Mouse (Mus musculus) heart, embryonic 14.5 days (tissue): ENCODE data around the gene Mid1. TPM values are rescaled to one million over a fixed set of nuclear protein-coding genes. Genes with fewer than 3 reads are reported as not detected.

Experiments
- ATAC-seq: fragments of 200-750 bp; cut with Nextera tagmentation; 2 replicates; pipeline ENCODE4 v1.8.0; 2017; ENCODE audit warnings: low read depth, moderate TSS enrichment; ENCODE audit not compliant: insufficient number of reproducible peaks, insufficient read depth, low FRiP score
- H3K27ac ChIP-seq, 2 experiments: fragments of 200-500 bp in 1 of 2; fragments of 300-500 bp in 1 of 2; sonication (generic) in 1 of 2; replicated peaks in 1 of 2; 2 replicates each; pipeline ENCODE4 v1.5.1; 2012 to 2014; ENCODE audit warnings: low read depth in 2 of 2, low read length in 2 of 2, control low read depth in 1 of 2, mild to moderate bottlenecking in 1 of 2, mixed read lengths in 1 of 2; ENCODE audit not compliant: control insufficient read depth in 1 of 2, insufficient read depth in 1 of 2
- H3K27me3 ChIP-seq: fragments of 300-500 bp; sonication (generic); 2 replicates; pipeline ENCODE4 v1.6.1; 2014; ENCODE audit warnings: mild to moderate bottlenecking, low read length, control low read depth; ENCODE audit not compliant: control insufficient read depth, insufficient read depth
- H3K36me3 ChIP-seq: fragments of 300-500 bp; sonication (generic); 2 replicates; pipeline ENCODE4 v1.6.1; 2014; ENCODE audit warnings: mild to moderate bottlenecking, control low read depth, low read length, mixed read lengths; ENCODE audit not compliant: control insufficient read depth, insufficient read depth
- H3K4me1 ChIP-seq, 2 experiments: fragments of 200-500 bp in 1 of 2; fragments of 300-500 bp in 1 of 2; sonication (generic) in 1 of 2; 2 replicates each; pipeline ENCODE4 v1.6.1; 2012 to 2014; ENCODE audit warnings: low read length in 2 of 2, control low read depth in 1 of 2, mixed read lengths in 1 of 2; ENCODE audit not compliant: control insufficient read depth in 2 of 2, insufficient read depth in 2 of 2
- H3K4me2 ChIP-seq: fragments of 300-500 bp; sonication (generic); 2 replicates; pipeline ENCODE4 v1.6.1; 2014; ENCODE audit warnings: mild to moderate bottlenecking, low read length
- H3K4me3 ChIP-seq, 2 experiments: fragments of 200-500 bp in 1 of 2; fragments of 300-500 bp in 1 of 2; sonication (generic) in 1 of 2; 2 replicates each; pipeline ENCODE4 v1.5.1; 2012 to 2014; ENCODE audit warnings: low read length in 2 of 2, mild to moderate bottlenecking in 2 of 2, control low read depth in 1 of 2, low read depth in 1 of 2, moderate library complexity in 1 of 2; ENCODE audit not compliant: control insufficient read depth in 1 of 2, insufficient read depth in 1 of 2
- H3K9ac ChIP-seq: fragments of 300-500 bp; sonication (generic); 2 replicates; pipeline ENCODE4 v1.6.1; 2014; ENCODE audit warnings: mild to moderate bottlenecking, low read length
- H3K9me3 ChIP-seq: fragments of 300-500 bp; sonication (generic); 2 replicates; pipeline ENCODE4 v1.6.1; 2016; ENCODE audit warnings: low read length, control low read depth; ENCODE audit not compliant: control insufficient read depth
- WGBS: fragments of 180-500 bp; shearing (Covaris S2); extraction: QIAGEN DNeasy Blood & Tissue Kit; methylation state at CpG from one replicate; pipeline ENCODE4 v1.1.7; 2014; 5-methylcytosine and 5-hydroxymethylcytosine counted together
- polyA plus RNA-seq: library from polyadenylated mRNA; unstranded; fragments of >200 nt; fragmentation: Nextera tagmentation; extraction: Ambion mirVana; gene quantifications from 2 replicates; pipeline ENCODE4 v1.2.1, GENCODE M21; 2014

Gene Mid1
- polyA plus RNA-seq, 1 experiment from 2014 or later, result 8.1 TPM

GRCm38 (mm10) chrX:169892100-169892499, 207.1 kb downstream of the Mid1 start:
- H3K9ac ChIP-seq, result no peak overlapping the region
- no peaks in the 10 kb centered on the region for H3K27me3 ChIP-seq
- no peak overlapping the region for H3K4me2 ChIP-seq
- no peak overlapping the region for H3K27ac ChIP-seq
- no peak for ATAC-seq
- no peaks in the 10 kb centered on the region for H3K4me1 ChIP-seq
- no peaks in the 10 kb centered on the region for H3K36me3 ChIP-seq
- no peak overlapping the region for H3K4me3 ChIP-seq
- no peaks in the 10 kb centered on the region for H3K9me3 ChIP-seq

DNA sequence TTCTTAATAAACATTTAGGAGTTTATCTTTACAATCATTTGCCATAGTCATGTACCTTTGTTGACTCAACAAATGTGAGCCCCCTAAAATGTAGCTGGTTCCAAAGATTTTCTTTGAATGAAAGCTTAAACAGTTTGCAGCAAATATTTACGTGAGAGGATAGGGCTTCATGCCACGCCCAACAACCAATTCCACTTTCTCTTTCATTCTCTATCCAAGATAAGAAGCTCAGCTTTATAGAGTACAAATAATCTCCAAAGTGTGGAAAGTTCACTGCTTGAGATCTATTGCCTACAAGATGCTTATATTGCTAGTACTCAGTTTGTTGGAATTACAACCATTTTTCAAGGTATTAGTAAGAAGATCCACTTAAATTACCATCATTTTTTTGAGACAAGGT, 207.6 kb downstream of the Mid1 start:
- 66% methylated on average over 2 of the region's 2 CpGs for WGBS
- no peak for ATAC-seq
- H3K27ac ChIP-seq, result no peak overlapping the region
- H3K4me2 ChIP-seq, result no peak overlapping the region
- no peak overlapping the region for H3K4me3 ChIP-seq
- no peak overlapping the region for H3K9ac ChIP-seq
- no peaks in the 10 kb centered on the region for H3K27me3 ChIP-seq
- no peaks in the 10 kb centered on the region for H3K4me1 ChIP-seq
- H3K9me3 ChIP-seq, result no peaks in the 10 kb centered on the region
- no peaks in the 10 kb centered on the region for H3K36me3 ChIP-seq

DNA sequence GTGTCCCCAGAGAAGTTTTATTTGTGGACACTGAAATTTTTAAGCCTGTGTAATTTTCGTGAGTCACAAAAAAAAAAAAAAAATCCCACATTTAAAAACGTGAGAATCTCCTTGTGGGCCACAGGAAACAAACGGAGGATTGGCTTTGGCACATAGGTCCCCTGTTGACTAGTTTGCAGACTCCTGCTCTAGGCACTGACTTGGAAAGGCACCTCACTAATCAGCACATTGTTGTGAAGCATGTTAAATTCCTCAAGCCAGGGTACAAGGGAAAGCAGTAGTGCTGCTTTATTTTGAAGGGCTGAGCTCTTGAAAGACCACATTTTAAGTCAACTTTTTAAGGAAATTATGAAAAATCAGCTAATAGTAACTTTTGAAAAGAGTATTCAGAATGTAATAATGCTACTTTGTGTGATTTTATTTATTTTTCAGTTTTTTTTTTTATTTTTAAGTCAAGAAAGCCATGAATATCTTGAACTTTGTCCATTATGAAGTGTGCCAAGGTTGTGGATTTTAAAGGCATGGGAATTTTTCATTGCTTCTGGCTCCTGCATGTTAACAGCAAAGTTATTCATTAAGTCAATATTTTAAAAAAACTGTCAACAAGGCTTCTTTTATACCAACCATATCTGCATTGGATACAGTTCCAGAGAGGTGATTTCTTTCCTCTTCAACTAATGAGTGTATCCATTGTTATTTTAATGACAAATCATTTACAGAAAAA, 214.4 kb downstream of the Mid1 start:
- no peak overlapping the region for H3K4me3 ChIP-seq
- H3K27me3 ChIP-seq, result no peaks in the 10 kb centered on the region
- peak overlapping the region; percentile 21; the same call in 1 of the 2 replicates for H3K4me2 ChIP-seq
- 16% methylated on average over 3 of the region's 3 CpGs for WGBS
- no peaks in the 10 kb centered on the region for H3K36me3 ChIP-seq
- ATAC-seq, result no peak
- H3K9ac ChIP-seq, result 0 out of 2 replicates have a peak overlapping the region, but pooled peaks have one; percentile 25
- no peaks in the 10 kb centered on the region for H3K9me3 ChIP-seq
- peak overlapping the region; percentile 50 to 62; a peak in 2 of 4 replicates for H3K27ac ChIP-seq
- no peaks in the 10 kb centered on the region for H3K4me1 ChIP-seq

- Histone ChIP-seq H3K4me1 (peaks cover 3 to 6% of the 10 kb centered on the region in 2 experiments; a peak in 3 of 4 replicates), H3K36me3 (no peaks in the 10 kb centered on the region), H3K27me3 (no peaks in the 10 kb centered on the region), H3K4me2 (no peak overlapping the region), H3K9me3 (no peaks in the 10 kb centered on the region), H3K27ac (no peak overlapping the region), H3K4me3 (no peak overlapping the region), H3K9ac (no peak overlapping the region)
- no peak for ATAC-seq
These were observed 217.9 kb downstream of the Mid1 start for GRCm38 (mm10) chrX:169902860-169903259.

DNA sequence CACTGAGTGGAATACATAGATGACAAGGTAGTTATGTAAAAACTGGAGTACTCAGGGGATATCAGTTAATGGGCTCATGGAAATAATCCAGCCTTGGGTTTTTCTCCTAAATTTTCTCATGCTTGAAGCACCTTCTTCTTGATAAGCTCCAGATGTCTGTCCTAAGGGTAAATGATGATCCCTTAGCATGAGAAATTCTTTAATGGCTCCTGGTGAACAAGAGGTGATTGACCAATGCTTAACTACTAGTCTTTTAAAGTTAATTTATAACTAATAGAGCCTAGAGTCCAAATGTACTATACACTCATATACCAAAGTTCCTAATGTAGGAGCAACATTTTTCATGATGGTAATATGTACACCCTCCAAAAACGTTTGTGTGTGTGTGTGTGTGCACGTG, 218.7 kb downstream of the Mid1 start:
- no peak overlapping the region for H3K4me2 ChIP-seq
- peaks cover 3 to 6% of the 10 kb centered on the region in 2 experiments; a peak in 3 of 4 replicates for H3K4me1 ChIP-seq
- H3K27ac ChIP-seq, result no peak overlapping the region
- no peaks in the 10 kb centered on the region for H3K36me3 ChIP-seq
- H3K4me3 ChIP-seq, result no peak overlapping the region
- WGBS, result 61% methylated on average over 2 of the region's 2 CpGs
- no peaks in the 10 kb centered on the region for H3K9me3 ChIP-seq
- ATAC-seq, result no peak
- H3K9ac ChIP-seq, result no peak overlapping the region
- no peaks in the 10 kb centered on the region for H3K27me3 ChIP-seq

DNA sequence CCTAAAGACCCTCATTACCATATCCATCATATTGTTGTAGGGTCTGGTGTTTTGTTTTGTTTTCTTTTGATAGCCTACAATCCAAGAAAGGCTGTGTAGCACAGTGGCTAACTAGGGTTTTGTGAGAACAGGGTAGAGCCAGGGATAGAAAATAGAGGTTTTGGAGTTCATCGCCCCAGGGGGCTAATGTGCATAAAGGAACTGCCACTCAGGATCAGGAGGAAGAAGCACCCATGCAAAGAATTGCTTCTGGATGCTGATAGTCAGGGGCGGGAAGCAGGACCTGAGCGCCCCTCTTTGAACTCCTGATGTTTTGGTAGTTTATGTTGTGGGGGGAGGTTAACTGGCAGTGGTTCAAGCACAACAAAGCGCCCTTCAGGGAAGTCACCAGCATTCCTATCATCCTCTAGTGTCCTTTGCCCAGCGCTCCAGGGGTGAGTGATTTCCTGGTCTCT, 221.1 kb downstream of the Mid1 start:
- 21% methylated on average over 5 of the region's 5 CpGs for WGBS
- no peaks in the 10 kb centered on the region for H3K36me3 ChIP-seq
- peaks cover 3 to 8% of the 10 kb centered on the region in 2 experiments; a peak in 3 of 4 replicates for H3K4me1 ChIP-seq
- H3K9ac ChIP-seq, result no peak overlapping the region
- no peak overlapping the region; a peak in 1 of 4 replicates for H3K27ac ChIP-seq
- no peak for ATAC-seq
- H3K4me2 ChIP-seq, result peak overlapping the region; percentile 38; the same call in 1 of the 2 replicates
- no peaks in the 10 kb centered on the region for H3K27me3 ChIP-seq
- no peak overlapping the region for H3K4me3 ChIP-seq
- no peaks in the 10 kb centered on the region for H3K9me3 ChIP-seq

DNA sequence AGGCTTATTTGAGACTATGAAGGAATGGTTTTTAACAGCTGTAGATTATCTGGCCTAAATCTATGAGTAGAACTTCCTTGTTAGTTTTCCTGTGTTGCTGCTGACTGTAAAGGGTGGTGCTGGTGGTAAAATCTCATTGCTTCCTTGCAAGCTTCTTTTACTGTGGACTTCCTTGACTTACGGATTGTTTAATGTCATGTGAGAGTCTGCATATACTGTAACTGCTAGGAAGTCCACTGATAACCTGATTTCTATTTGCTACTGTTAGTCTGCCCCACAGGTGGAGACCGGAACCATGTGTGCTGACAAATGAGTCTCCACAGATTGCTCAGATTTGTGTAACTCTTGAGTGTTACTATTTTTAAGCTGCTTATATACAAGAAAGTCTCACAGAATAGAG, 224.9 kb downstream of the Mid1 start:
- Histone ChIP-seq H3K27me3 (no peaks in the 10 kb centered on the region), H3K27ac (no peak overlapping the region)
- WGBS, result 42% methylated on average over 2 of the region's 2 CpGs

DNA sequence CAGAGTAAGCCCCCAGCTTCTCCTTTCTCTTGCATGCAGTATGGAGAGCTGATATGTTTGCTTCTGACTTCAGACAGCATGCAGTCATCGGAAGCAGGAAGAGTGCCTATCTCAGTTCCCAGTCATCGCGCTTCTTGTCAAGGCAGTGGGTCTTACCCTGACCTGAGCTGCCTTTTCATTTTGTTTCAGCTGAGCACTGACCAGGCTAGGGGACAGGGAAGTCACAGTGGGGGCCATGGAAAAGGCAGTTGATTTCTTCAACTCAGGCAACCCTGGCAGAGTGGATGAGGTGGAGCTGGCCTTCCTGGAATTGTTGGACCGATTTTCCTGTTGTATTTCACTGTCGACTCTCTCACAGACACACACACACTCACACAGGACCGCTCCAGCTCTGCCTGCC, 230.7 kb downstream of the Mid1 start:
- H3K4me3 ChIP-seq, result no peak overlapping the region
- H3K27me3 ChIP-seq, result no peaks in the 10 kb centered on the region
- H3K36me3 ChIP-seq, result no peaks in the 10 kb centered on the region
- WGBS, result 68% methylated on average over 6 of the region's 6 CpGs
- H3K4me2 ChIP-seq, result no peak overlapping the region
- no peaks in the 10 kb centered on the region for H3K9me3 ChIP-seq
- H3K4me1 ChIP-seq, result peaks cover 0 to 2% of the 10 kb centered on the region in 2 experiments; a peak in 1 of 4 replicates
- H3K27ac ChIP-seq, result no peak overlapping the region; a peak in 1 of 4 replicates
- H3K9ac ChIP-seq, result no peak overlapping the region
- no peak for ATAC-seq

More for the DNA sequence above, 224.9 kb downstream of the Mid1 start:
- H3K36me3 ChIP-seq, result no peaks in the 10 kb centered on the region
- no peak overlapping the region for H3K9ac ChIP-seq
- H3K4me1 ChIP-seq, result peaks cover 3 to 8% of the 10 kb centered on the region in 2 experiments; a peak in 3 of 4 replicates
- no peak for ATAC-seq
- H3K4me3 ChIP-seq, result no peak overlapping the region
- no peaks in the 10 kb centered on the region for H3K9me3 ChIP-seq
- no peak overlapping the region for H3K4me2 ChIP-seq
